ENCODE assay signal across 7 mouse cellular contexts in the genomic region with DNA sequence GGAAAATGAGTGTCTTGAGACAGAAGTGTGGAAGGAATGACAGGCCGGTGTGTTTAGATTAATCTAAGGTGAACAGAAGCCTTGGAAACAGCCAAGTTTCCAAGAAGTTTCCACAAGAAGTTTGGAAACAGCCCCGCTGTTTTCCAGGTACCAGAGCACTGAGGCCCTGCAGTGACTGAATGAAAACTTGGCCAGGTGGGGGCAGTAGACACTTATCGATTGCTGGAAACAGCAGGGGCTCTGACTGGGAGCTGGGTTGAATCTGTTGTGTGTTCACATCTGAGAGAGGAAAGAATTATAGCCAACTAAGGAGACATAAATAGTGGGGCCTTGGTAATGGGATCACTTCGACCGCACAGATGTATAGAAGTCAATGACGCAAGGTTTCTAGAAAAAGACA. TPM values are rescaled to one million over a fixed set of nuclear protein-coding genes. Genes with fewer than 3 reads are reported as not detected.
A peak's percentile ranks its signal among the peaks of the same experiment; 100 is the strongest.
DNase-seq lines count a peak whose midpoint lies in the region; ATAC-seq and TF ChIP-seq lines count a peak whose summit lies in the region.

No protein-coding gene starts in this region.

- TF ChIP-seq POLR2A in CH12.LX (IDR thresholded peaks at IDR 0.05; ENCODE audit: low read depth, low read length) (no peak), MEL (IDR thresholded peaks at IDR 0.05; ENCODE audit: control insufficient read depth in 1 of 2, insufficient read depth in 1 of 2, low read depth in 1 of 2, low read length in 2 of 2, poor library complexity in 1 of 2) (no peak)

- TF ChIP-seq EP300 in CH12.LX (IDR thresholded peaks at IDR 0.05; ENCODE audit: low read length) (no peak), MEL (IDR thresholded peaks at IDR 0.05; ENCODE audit: low read depth in 1 of 2, low read length in 2 of 2) (no peak)

- TF ChIP-seq RAD21 in CH12.LX (IDR thresholded peaks at IDR 0.05; ENCODE audit: low read depth, low read length) (peak; percentile 66), MEL (IDR thresholded peaks at IDR 0.05; ENCODE audit: low read depth, low read length) (peak; percentile 61)

- H3K36me3 ChIP-seq in kidney, embryonic 15.5 days: no peaks in the 10 kb centered on the region
- H3K36me3 ChIP-seq in CH12.LX (replicated peaks in 1 of 2; ENCODE audit: control insufficient read depth in 1 of 2, insufficient read depth in 1 of 2, low read length in 1 of 2): no peaks in the 10 kb centered on the region
- H3K36me3 ChIP-seq in MEL (ENCODE audit: control insufficient read depth in 1 of 2, insufficient read depth in 2 of 2, low read length in 2 of 2): peaks cover 0 to 2% of the 10 kb centered on the region in 2 experiments; a peak in 1 of 4 replicates
- no peaks in the 10 kb centered on the region for H3K36me3 ChIP-seq in neural tube, embryonic 11.5 days (ENCODE audit: control insufficient read depth, insufficient read depth, low read length)

- DNase-seq in kidney, adult 11 months: peak; percentile 6
- DNase-seq in CH12.LX (ENCODE audit: extremely low read depth): peak; percentile 25
- peak; percentile 23 for DNase-seq in MEL (ENCODE audit: low read depth, low spot score)
- DNase-seq in forelimb bud, embryonic 11.5 days (ENCODE audit: low read depth, low spot score): peak; percentile 7
- DNase-seq in neural tube, embryonic 11.5 days (ENCODE audit: low spot score): peak; percentile 22
- no peak for DNase-seq in frontal cortex, postnatal 25 days (ENCODE audit: low spot score in 2 of 2)

- no peak overlapping the region for H3K4me2 ChIP-seq in kidney, embryonic 15.5 days
- H3K4me2 ChIP-seq in CH12.LX (ENCODE audit: insufficient read depth, low read depth, poor library complexity, severe bottlenecking): no peak overlapping the region
- no peak overlapping the region for H3K4me2 ChIP-seq in neural tube, embryonic 11.5 days (ENCODE audit: low read depth)

- no peaks in the 10 kb centered on the region for H3K9me3 ChIP-seq in kidney, embryonic 15.5 days (replicated peaks)
- H3K9me3 ChIP-seq in CH12.LX (replicated peaks; ENCODE audit: low read length) (no peaks in the 10 kb centered on the region), MEL (replicated peaks; ENCODE audit: insufficient read depth, low read length) (no peaks in the 10 kb centered on the region)
- no peaks in the 10 kb centered on the region for H3K9me3 ChIP-seq in neural tube, embryonic 11.5 days (ENCODE audit: control insufficient read depth, low read length)

- H3K4me1 ChIP-seq in kidney, embryonic 15.5 days: no peaks in the 10 kb centered on the region
- H3K4me1 ChIP-seq in CH12.LX (ENCODE audit: control insufficient read depth in 1 of 2, insufficient read depth in 2 of 2) (no peaks in the 10 kb centered on the region), MEL (ENCODE audit: control insufficient read depth in 1 of 2, insufficient read depth in 2 of 2, low read length in 2 of 2) (no peaks in the 10 kb centered on the region; a peak in 1 of 4 replicates)
- H3K4me1 ChIP-seq in neural tube, embryonic 11.5 days (ENCODE audit: control insufficient read depth, insufficient read depth, low read length): no peaks in the 10 kb centered on the region

- H3K27ac ChIP-seq in kidney, embryonic 15.5 days: no peak overlapping the region
- H3K27ac ChIP-seq in CH12.LX (ENCODE audit: insufficient read depth, low read depth) (no peak overlapping the region), MEL (ENCODE audit: control insufficient read depth, low read depth, low read length) (no peak overlapping the region)
- no peak overlapping the region for H3K27ac ChIP-seq in neural tube, embryonic 11.5 days (ENCODE audit: low read depth, low read length)

- no peak overlapping the region for H3K9ac ChIP-seq in kidney, embryonic 15.5 days
- no peak overlapping the region for H3K9ac ChIP-seq in CH12.LX (ENCODE audit: insufficient read depth, low read depth)
- H3K9ac ChIP-seq in MEL (ENCODE audit: control insufficient read depth, low read depth, low read length, poor library complexity, severe bottlenecking): no peak overlapping the region
- H3K9ac ChIP-seq in neural tube, embryonic 11.5 days (ENCODE audit: low read length): no peak overlapping the region

- in situ Hi-C loops in CH12.LX (cut with MboI; ENCODE audit: low pct_ligation_motif_present, low pct_unique_long_range_greater_than_20kb, low sequenced_read_pairs): loop anchor here (25.0 kb wide), 1 partner anchor 719 kb away; no protein-coding TSS in a partner anchor

- dilution Hi-C loops in CH12.LX (cut with MboI; ENCODE audit: extremely low pct_ligation_motif_present, extremely low pct_unique_long_range_greater_than_20kb, low sequenced_read_pairs): no loop called here

- no peaks in the 10 kb centered on the region for H3K27me3 ChIP-seq in kidney, embryonic 15.5 days
- H3K27me3 ChIP-seq in CH12.LX (replicated peaks): no peaks in the 10 kb centered on the region
- H3K27me3 ChIP-seq in MEL (ENCODE audit: control insufficient read depth in 1 of 2, insufficient read depth in 2 of 2, low read length in 2 of 2): no peaks in the 10 kb centered on the region
- no peaks in the 10 kb centered on the region for H3K27me3 ChIP-seq in neural tube, embryonic 11.5 days (ENCODE audit: control insufficient read depth, insufficient read depth, low read length)

- ATAC-seq in kidney, embryonic 15.5 days (replicated peaks; ENCODE audit: low FRiP score): no peak
- ATAC-seq in neural tube, embryonic 11.5 days (ENCODE audit: insufficient read depth, low FRiP score, low TSS enrichment): no peak; the same call in 1 of the 2 replicates

- H3K79me2 ChIP-seq in CH12.LX (replicated peaks; ENCODE audit: control insufficient read depth, extremely low read depth, insufficient read depth, poor library complexity, severe bottlenecking) (no peaks in the 10 kb centered on the region), MEL (ENCODE audit: control insufficient read depth, insufficient read depth, low read length, poor library complexity) (no peaks in the 10 kb centered on the region)

- H3K4me3 ChIP-seq in kidney, embryonic 15.5 days (replicated peaks): no peak overlapping the region
- H3K4me3 ChIP-seq in CH12.LX (replicated peaks in 1 of 3; ENCODE audit: low read depth in 2 of 3, low read length in 2 of 3, poor library complexity in 1 of 3): no peak overlapping the region
- no peak overlapping the region for H3K4me3 ChIP-seq in MEL (ENCODE audit: control insufficient read depth in 1 of 2, insufficient read depth in 1 of 2, low read depth in 2 of 2, low read length in 2 of 2)
- H3K4me3 ChIP-seq in neural tube, embryonic 11.5 days (ENCODE audit: low read depth, low read length): no peak overlapping the region

- WGBS in kidney, embryonic 15.5 days: 52% methylated on average over 6 of the region's 6 CpGs
- 48% methylated on average over 6 of the region's 6 CpGs for WGBS in neural tube, embryonic 11.5 days

- TF ChIP-seq CTCF in CH12.LX (conservative IDR thresholded peaks at IDR 0.05 in 1 of 2, IDR thresholded peaks at IDR 0.05 in 1 of 2; ENCODE audit: low read depth in 2 of 2, low read length in 2 of 2): peak; percentile 15 to 71; a peak in 2 of 4 replicates
- peak in 2 of 3 experiments; percentile 41 to 61; a peak in 5 of 6 replicates for TF ChIP-seq CTCF in MEL (IDR thresholded peaks at IDR 0.05 in 2 of 3, conservative IDR thresholded peaks at IDR 0.05 in 1 of 3; ENCODE audit: control insufficient read depth in 1 of 3, insufficient read depth in 1 of 3, low read depth in 2 of 3, low read length in 3 of 3, poor library complexity in 1 of 3, severe bottlenecking in 1 of 3)

TF ChIP-seq in CH12.LX, 34 proteins besides CTCF, POLR2A, EP300 and RAD21:
- TF ChIP-seq SMC3 (IDR thresholded peaks at IDR 0.05; ENCODE audit: low read depth, low read length) (peak; percentile 58), UBTF (IDR thresholded peaks at IDR 0.05; ENCODE audit: low read depth, low read length) (no peak)

TF ChIP-seq in MEL, 35 proteins besides CTCF, POLR2A, EP300 and RAD21:
- TF ChIP-seq TBP (IDR thresholded peaks at IDR 0.05; ENCODE audit: low read depth, low read length) (no peak), ZC3H11A (IDR thresholded peaks at IDR 0.05; ENCODE audit: low read depth, low read length) (peak; percentile 26; the same call in 1 of the 2 replicates), NRF1 (IDR thresholded peaks at IDR 0.05; ENCODE audit: insufficient read depth, low read depth, low read length, poor library complexity, severe bottlenecking) (no peak), MAX (IDR thresholded peaks at IDR 0.05; ENCODE audit: low read length) (no peak), USF2 (IDR thresholded peaks at IDR 0.05; ENCODE audit: borderline replicate concordance in 1 of 2, insufficient read depth in 1 of 2, low read depth in 1 of 2, low read length in 2 of 2) (no peak), ETS1 (IDR thresholded peaks at IDR 0.05; ENCODE audit: low read depth, low read length) (no peak), USF1 (IDR thresholded peaks at IDR 0.05; ENCODE audit: low read depth, low read length) (no peak), ZNF384 (IDR thresholded peaks at IDR 0.05; ENCODE audit: low read depth, low read length) (no peak), SMC3 (IDR thresholded peaks at IDR 0.05; ENCODE audit: low read depth, low read length) (peak; percentile 58), MAZ (IDR thresholded peaks at IDR 0.05; ENCODE audit: low read depth, low read length) (no peak)

RNA-seq across cellular contexts. Expression of a gene that starts 13.0 kb away (rescaled TPM):
- polyA plus RNA-seq in kidney, embryonic 15.5 days (2015; fragmentation: Nextera tagmentation; extraction: Ambion mirVana): 5.3 and 5.7 TPM in 2 replicates
- total RNA-seq in CH12.LX (2012; rRNA removed): 5.9 and 6.0 TPM in 2 replicates
- total RNA-seq in CH12.LX (2014; rRNA removed): 11.6 and 12.8 TPM in 2 replicates
- 8.8 and 10.0 TPM in 2 replicates for polyA plus RNA-seq in CH12.LX (2012; ENCODE audit: insufficient read length, low read depth)
- total RNA-seq in MEL (2012; rRNA removed): 6.1 and 6.6 TPM in 2 replicates
- polyA plus RNA-seq in MEL (2012; ENCODE audit: insufficient read depth in 1 of 2, insufficient read length in 2 of 2, low read depth in 1 of 2, low replicate concordance in 2 of 2, missing spikeins in 1 of 2): 10 to 100 TPM in 1 of 2 experiments, 1 to 10 TPM in 1; 7.5 to 44.7 TPM
- 7.1 and 7.6 TPM in 2 replicates for polyA plus RNA-seq in neural tube, embryonic 11.5 days (2014; fragmentation: Nextera tagmentation; extraction: Ambion mirVana)

Comparison
In these comparisons a context has a peak if more than half of its experiments do, and no peak if none do; other contexts are left out.
1. DNase-seq: peak in kidney, adult 11 months (single experiment), CH12.LX (single experiment), MEL (single experiment), forelimb bud, embryonic 11.5 days (single experiment) and neural tube, embryonic 11.5 days (single experiment); none in frontal cortex, postnatal 25 days (0 of 2).